Mouse (Mus musculus): ENCODE measurements around the gene Adcy1. TPM values are rescaled to one million over a fixed set of nuclear protein-coding genes. Genes with fewer than 3 reads are reported as not detected.

Adcy1 gene
- polyA plus RNA-seq, 1 experiment from 2014 or later, result 0.50 TPM

DNA sequence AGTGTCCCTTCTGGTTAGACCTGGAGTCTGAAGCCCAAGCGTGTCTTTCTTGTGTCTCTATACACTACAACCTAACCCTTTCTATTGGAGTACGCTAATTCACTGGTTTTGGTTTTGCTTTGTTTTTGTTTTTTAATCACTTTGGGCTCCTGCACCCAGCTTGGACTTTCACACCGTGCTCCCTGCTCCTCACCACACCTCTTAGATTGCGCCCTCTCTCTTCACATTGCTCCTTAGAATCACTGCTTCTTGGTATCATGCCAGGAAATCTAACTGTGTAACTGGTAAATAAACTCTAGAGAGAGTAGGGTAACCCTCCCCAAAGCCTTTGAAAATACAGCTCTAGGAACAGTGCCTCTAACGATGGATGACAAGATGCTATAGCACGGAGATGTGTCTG lies 94.9 kb downstream of the Adcy1 start:
- Histone ChIP-seq H3K9ac (no peak overlapping the region), H3K4me3 (no peak overlapping the region), H3K4me2 (no peak overlapping the region), H3K27me3 (no peaks in the 10 kb centered on the region), H3K4me1 (replicated peaks) (peaks cover 11% of the 10 kb centered on the region), H3K9me3 (replicated peaks) (no peaks in the 10 kb centered on the region), H3K36me3 (no peaks in the 10 kb centered on the region), H3K27ac (no peak overlapping the region)
- WGBS, result 86% methylated on average over 6 of the region's 6 CpGs
- no peak for ATAC-seq (replicated peaks; ENCODE audit: insufficient number of reproducible peaks, insufficient read depth, low FRiP score, low read depth)

DNA sequence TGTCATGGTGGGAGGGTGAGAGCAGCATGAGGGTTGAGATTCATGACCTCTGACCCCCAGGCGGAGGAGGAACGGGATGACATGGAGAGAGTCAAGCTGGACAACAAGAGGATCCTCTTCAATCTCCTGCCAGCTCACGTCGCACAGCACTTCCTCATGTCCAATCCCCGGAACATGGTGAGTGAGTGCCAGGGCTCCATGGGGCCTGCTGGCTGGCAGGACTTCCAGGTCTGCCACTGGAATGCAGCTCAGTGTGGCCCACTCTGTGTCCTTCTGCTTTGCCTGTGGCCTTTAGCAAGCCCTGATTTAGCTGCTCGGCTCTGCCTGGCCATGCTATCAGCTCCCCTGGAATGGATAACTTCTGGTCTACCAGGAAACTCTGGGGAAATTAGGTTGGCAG lies 96.9 kb downstream of the Adcy1 start:
- Histone ChIP-seq H3K4me3 (no peak overlapping the region), H3K4me1 (replicated peaks) (peaks cover 11% of the 10 kb centered on the region), H3K27ac (peak overlapping the region; percentile 49), H3K36me3 (no peaks in the 10 kb centered on the region), H3K27me3 (no peaks in the 10 kb centered on the region), H3K9ac (no peak overlapping the region), H3K9me3 (replicated peaks) (no peaks in the 10 kb centered on the region), H3K4me2 (no peak overlapping the region)
- 47% methylated on average over 6 of the region's 6 CpGs for WGBS
- peak; percentile 19; the same call in 1 of the 2 replicates for ATAC-seq (replicated peaks; ENCODE audit: insufficient number of reproducible peaks, insufficient read depth, low FRiP score, low read depth)

DNA sequence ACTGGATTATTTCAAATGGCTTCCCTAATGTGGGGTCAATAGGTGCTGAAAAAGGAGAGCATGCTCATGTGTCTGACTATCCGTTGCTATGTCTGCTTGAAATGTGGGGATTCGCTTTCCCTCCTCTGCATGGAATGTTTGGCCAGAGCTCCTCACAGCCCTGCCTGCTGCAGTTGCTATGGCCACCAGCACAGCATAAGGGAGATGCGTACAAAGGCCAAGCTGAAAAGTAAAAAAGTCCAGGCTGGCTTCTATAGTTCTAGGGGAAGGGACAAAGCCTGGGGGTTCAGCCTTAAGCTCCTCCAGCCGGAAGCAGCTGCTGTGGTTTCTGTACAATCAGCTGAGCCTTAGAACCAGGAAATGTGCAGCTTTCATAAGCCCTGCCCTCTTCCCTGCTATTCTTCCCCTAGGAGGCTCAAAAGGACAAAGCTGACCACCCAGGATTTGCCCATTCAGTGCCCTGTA lies 97.4 kb downstream of the Adcy1 start:
- H3K4me2 ChIP-seq, result no peak overlapping the region
- H3K9ac ChIP-seq, result no peak overlapping the region
- H3K4me1 ChIP-seq (replicated peaks), result peaks cover 11% of the 10 kb centered on the region
- H3K4me3 ChIP-seq, result no peak overlapping the region
- no peaks in the 10 kb centered on the region for H3K36me3 ChIP-seq
- H3K27ac ChIP-seq, result peak overlapping the region; percentile 49
- ATAC-seq (replicated peaks; ENCODE audit: insufficient number of reproducible peaks, insufficient read depth, low FRiP score, low read depth), result peak; percentile 44; the same call in 1 of the 2 replicates
- no peaks in the 10 kb centered on the region for H3K27me3 ChIP-seq
- WGBS, result 48% methylated on average over 4 of the region's 4 CpGs
- H3K9me3 ChIP-seq (replicated peaks), result no peaks in the 10 kb centered on the region

DNA sequence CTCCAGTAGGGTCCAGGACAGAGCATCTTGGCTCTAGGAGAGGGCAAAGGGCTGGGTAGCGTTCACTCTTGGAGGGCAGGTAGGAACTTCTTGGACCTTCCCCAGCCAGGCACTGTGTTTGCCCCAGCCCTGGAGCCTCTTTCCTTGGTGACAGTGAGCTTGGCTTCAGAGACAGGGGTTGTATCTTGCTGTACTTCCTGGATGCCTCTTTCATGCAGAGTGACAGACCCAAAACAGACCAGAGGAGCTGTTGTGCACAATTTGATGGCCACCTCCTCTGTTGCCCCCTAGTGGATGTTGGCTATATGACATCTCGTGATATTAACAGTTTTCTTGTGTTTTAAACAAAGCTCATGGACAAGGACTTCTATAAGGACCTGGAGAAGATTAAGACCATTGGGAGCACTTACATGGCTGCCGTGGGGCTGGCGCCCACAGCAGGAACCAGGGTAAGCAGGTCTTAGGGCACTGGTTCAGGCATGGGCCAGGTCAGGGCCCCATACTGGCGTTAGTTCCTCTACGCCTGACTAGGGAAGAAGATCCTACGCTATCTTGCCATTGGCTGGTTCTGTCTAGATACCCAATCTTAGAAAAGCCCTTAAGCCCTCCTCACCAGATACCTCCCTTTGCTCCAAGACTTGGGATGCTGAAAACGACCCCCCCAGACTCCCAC lies 98.3 kb downstream of the Adcy1 start:
- WGBS, result 74% methylated on average over 8 of the region's 8 CpGs
- Histone ChIP-seq H3K4me2 (no peak overlapping the region), H3K27ac (no peak overlapping the region), H3K36me3 (no peaks in the 10 kb centered on the region), H3K9ac (no peak overlapping the region), H3K9me3 (replicated peaks) (no peaks in the 10 kb centered on the region), H3K27me3 (no peaks in the 10 kb centered on the region), H3K4me3 (no peak overlapping the region), H3K4me1 (replicated peaks) (peaks cover 11% of the 10 kb centered on the region)
- ATAC-seq (replicated peaks; ENCODE audit: insufficient number of reproducible peaks, insufficient read depth, low FRiP score, low read depth), result no peak

DNA sequence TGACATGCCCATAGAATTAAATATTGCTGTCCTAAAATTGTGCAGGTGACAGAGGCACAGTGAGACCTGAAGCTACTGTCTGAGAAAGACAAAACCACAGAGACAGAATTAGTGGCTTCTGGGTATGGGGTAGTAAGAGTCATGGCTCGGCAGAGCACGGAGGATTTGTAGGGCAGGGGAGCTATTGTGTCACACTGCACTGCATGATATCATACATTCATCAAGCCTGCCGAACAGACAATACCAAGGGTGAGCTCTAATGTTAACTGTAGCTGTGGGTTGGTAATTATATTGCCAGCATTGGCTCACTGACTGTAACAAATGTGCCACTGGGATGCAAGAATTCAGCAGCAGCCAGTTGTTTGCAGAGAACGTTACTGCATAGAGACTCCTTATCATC lies 101.1 kb downstream of the Adcy1 start:
- no peaks in the 10 kb centered on the region for H3K27me3 ChIP-seq
- 65% methylated on average over 4 of the region's 4 CpGs for WGBS
- ATAC-seq (replicated peaks; ENCODE audit: insufficient number of reproducible peaks, insufficient read depth, low FRiP score, low read depth), result no peak
- H3K27ac ChIP-seq, result no peak overlapping the region
- H3K4me3 ChIP-seq, result no peak overlapping the region
- no peak overlapping the region for H3K4me2 ChIP-seq
- H3K9me3 ChIP-seq (replicated peaks), result no peaks in the 10 kb centered on the region
- no peaks in the 10 kb centered on the region for H3K36me3 ChIP-seq
- H3K9ac ChIP-seq, result no peak overlapping the region
- peaks cover 11% of the 10 kb centered on the region for H3K4me1 ChIP-seq (replicated peaks)

DNA sequence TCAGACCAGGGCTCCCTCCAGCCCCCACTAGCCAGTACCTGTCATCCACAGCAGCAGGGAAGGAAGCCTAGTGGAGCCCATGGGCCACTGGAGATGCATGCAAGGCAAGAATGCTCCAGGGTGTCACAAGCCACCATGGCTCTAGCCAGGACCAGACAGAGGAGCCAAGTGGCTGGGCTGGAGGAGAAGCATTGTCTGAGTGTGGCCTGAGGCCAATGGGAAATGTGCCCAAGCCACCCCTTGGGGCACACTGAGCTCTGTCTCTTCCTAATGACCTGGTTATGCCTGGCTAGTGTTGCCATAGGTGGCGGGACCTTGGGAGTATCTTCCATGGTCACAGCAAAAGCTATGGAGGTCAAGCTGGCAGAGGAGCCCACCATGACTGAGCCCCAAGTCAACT lies 106.4 kb downstream of the Adcy1 start:
- 88% methylated on average over 1 of the region's 1 CpGs for WGBS
- no peak overlapping the region for H3K4me3 ChIP-seq

DNA sequence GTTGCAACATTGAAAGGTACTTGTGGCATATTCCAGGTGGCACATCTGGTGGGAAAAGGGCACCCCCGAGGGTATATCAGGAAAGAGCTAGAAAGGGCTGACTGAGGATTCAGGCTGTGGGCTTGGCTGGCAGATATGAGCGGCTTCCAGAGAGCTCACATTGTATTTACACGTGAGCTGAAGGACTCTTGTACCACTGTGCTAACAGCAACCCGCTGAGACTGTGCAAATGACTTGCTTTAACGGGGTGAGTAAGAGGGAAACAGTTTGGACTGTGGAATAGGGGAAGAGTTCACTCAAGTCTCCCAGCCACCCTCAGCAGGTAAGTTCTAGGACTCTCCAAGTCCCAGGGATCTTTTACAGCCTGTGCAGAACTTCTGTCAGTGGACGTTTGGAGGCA lies 110.4 kb downstream of the Adcy1 start:
- 80% methylated on average over 6 of the region's 6 CpGs for WGBS
- H3K36me3 ChIP-seq, result no peaks in the 10 kb centered on the region
- H3K27ac ChIP-seq, result no peak overlapping the region
- H3K4me3 ChIP-seq, result no peak overlapping the region
- no peak for ATAC-seq (replicated peaks; ENCODE audit: insufficient number of reproducible peaks, insufficient read depth, low FRiP score, low read depth)
- H3K4me1 ChIP-seq (replicated peaks), result no peaks in the 10 kb centered on the region
- no peaks in the 10 kb centered on the region for H3K27me3 ChIP-seq
- no peak overlapping the region for H3K4me2 ChIP-seq
- no peak overlapping the region for H3K9ac ChIP-seq
- H3K9me3 ChIP-seq (replicated peaks), result no peaks in the 10 kb centered on the region

More for the DNA sequence above, 106.4 kb downstream of the Adcy1 start:
- H3K4me1 ChIP-seq (replicated peaks), result no peaks in the 10 kb centered on the region
- H3K9me3 ChIP-seq (replicated peaks), result no peaks in the 10 kb centered on the region
- H3K27ac ChIP-seq, result no peak overlapping the region
- no peaks in the 10 kb centered on the region for H3K36me3 ChIP-seq
- H3K4me2 ChIP-seq, result no peak overlapping the region
- no peak for ATAC-seq (replicated peaks; ENCODE audit: insufficient number of reproducible peaks, insufficient read depth, low FRiP score, low read depth)
- no peaks in the 10 kb centered on the region for H3K27me3 ChIP-seq
- H3K9ac ChIP-seq, result no peak overlapping the region

DNA sequence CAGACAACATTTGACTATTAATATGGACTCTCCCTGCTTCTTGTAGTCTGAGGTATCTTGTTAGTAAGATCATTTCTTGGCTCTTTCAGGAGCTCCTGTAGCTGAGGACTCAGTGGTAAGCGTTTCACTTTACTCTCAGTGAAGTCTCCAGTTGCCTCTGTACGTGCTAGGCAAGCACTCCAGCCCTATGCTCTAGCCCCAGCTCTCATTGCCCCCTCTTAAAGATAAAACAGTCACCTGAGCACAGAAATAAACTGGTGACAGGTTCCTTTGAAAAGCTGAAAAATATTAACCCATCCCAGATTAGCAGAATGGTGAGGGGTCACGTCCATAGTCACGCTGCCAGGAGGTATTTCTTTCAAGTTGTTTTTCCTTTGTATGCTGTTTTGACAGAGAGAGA lies 115.4 kb downstream of the Adcy1 start:
- no peaks in the 10 kb centered on the region for H3K9me3 ChIP-seq (replicated peaks)
- H3K27me3 ChIP-seq, result no peaks in the 10 kb centered on the region
- no peak overlapping the region for H3K27ac ChIP-seq
- no peaks in the 10 kb centered on the region for H3K4me1 ChIP-seq (replicated peaks)
- no peak overlapping the region for H3K9ac ChIP-seq
- H3K4me2 ChIP-seq, result no peak overlapping the region
- WGBS, result 46% methylated on average over 4 of the region's 4 CpGs
- ATAC-seq (replicated peaks; ENCODE audit: insufficient number of reproducible peaks, insufficient read depth, low FRiP score, low read depth), result no peak
- no peaks in the 10 kb centered on the region for H3K36me3 ChIP-seq
- H3K4me3 ChIP-seq, result no peak overlapping the region

DNA sequence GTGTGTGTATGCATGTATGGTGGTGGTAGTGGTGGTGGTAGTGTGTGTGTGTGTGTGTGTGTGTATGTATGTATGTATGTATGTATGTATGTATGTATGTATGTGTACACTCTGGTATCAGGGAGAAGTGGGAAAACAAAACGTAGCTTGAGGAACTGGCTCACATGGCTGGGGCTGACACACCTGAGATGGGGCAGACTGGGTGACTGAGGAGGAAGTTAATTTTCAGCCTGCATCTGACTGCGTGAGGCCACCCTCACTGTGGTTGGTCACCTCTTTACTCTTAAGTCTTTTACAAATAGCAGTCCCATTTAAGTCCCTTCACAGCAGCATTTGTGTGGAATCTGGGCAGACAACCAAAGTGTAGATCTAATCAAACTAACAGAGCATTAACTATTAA lies 116.0 kb downstream of the Adcy1 start:
- no peak overlapping the region for H3K9ac ChIP-seq
- no peak for ATAC-seq (replicated peaks; ENCODE audit: insufficient number of reproducible peaks, insufficient read depth, low FRiP score, low read depth)
- 70% methylated on average over 2 of the region's 2 CpGs for WGBS

DNA sequence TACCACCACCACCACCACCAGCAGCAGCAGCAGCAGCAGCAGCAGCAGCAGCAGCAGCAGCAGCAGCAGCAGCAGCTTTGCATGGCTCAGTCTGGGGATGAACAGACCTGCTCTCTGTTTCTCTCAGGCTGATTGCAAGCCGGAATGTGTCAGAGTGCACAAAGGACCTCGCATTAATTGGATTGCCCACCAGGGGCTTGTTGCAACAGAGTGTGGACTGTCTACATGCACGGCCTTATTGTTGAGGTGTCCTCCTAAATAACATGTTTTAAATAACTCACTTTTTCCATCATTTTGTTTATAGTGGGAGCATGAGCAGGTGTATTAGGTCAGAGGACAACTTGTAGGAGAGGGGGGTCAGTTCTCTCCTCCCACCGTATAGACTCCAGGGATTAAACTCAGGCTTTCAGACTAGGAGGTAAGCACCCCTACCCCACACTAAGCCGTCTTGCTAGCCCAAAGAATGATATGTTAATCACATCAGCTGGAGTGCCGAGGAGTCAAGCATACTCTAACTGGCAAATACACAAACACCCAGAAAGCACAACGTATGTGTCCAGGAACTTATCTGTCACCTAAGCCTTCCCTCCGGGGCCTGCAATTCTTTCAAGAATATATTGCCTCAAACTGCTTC lies 119.2 kb downstream of the Adcy1 start:
- 49% methylated on average over 8 of the region's 8 CpGs for WGBS
- no peak overlapping the region for H3K4me2 ChIP-seq
- H3K27ac ChIP-seq, result no peak overlapping the region
- H3K4me3 ChIP-seq, result no peak overlapping the region
- no peaks in the 10 kb centered on the region for H3K27me3 ChIP-seq
- no peak overlapping the region for H3K9ac ChIP-seq
- H3K4me1 ChIP-seq (replicated peaks), result peaks cover 6% of the 10 kb centered on the region; the same call in 1 of the 2 replicates
- H3K36me3 ChIP-seq, result no peaks in the 10 kb centered on the region
- no peak for ATAC-seq (replicated peaks; ENCODE audit: insufficient number of reproducible peaks, insufficient read depth, low FRiP score, low read depth)
- no peaks in the 10 kb centered on the region for H3K9me3 ChIP-seq (replicated peaks)

More for the DNA sequence above, 116.0 kb downstream of the Adcy1 start:
- Histone ChIP-seq H3K4me1 (replicated peaks) (no peaks in the 10 kb centered on the region), H3K4me2 (no peak overlapping the region), H3K27me3 (no peaks in the 10 kb centered on the region), H3K36me3 (no peaks in the 10 kb centered on the region), H3K27ac (no peak overlapping the region), H3K9me3 (replicated peaks) (no peaks in the 10 kb centered on the region), H3K4me3 (no peak overlapping the region)

DNA sequence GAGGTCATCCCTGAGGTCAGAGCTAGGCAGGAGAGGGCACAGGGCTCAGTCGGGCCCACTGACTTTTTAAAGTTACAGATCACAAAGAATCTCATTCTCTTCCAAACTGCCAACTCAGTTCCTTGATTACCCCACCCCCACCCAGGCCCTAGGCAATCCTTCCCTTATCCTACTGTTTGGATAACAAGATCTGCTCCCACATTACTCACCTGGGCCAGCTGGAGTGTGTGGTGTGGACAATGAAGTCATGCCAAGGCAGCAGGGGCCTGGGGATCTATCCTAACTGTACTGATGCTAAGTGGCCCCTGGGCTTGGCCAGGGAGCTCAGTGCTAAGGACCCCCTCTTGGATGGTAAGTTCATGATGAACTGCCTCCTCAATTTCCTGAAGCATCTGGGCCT lies 121.1 kb downstream of the Adcy1 start:
- no peaks in the 10 kb centered on the region for H3K27me3 ChIP-seq
- 62% methylated on average over 1 of the region's 1 CpGs for WGBS
- no peak overlapping the region for H3K4me3 ChIP-seq
- no peaks in the 10 kb centered on the region for H3K9me3 ChIP-seq (replicated peaks)
- no peak for ATAC-seq (replicated peaks; ENCODE audit: insufficient number of reproducible peaks, insufficient read depth, low FRiP score, low read depth)
- no peak overlapping the region for H3K27ac ChIP-seq
- peaks cover 6% of the 10 kb centered on the region; the same call in 1 of the 2 replicates for H3K4me1 ChIP-seq (replicated peaks)
- no peaks in the 10 kb centered on the region for H3K36me3 ChIP-seq
- no peak overlapping the region for H3K4me2 ChIP-seq
- H3K9ac ChIP-seq, result no peak overlapping the region

DNA sequence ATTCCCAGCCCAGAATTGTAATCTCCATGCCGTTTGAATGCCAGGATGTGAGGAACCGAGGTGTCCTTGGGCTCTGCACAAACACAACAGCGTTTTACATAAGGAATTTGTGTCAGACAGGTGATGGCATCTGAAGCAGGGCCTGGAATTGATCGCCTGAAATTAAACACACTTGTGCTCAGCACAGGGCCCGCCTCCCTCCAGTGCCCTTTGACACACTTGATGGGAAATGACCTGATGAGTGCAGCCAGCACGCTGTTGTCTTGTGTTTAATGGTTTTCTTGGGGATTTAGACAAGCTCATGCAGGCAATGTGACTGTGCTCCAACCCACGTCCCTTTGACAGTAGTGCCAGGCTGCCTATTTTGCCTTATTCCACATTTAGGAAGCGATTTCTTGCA lies 124.2 kb downstream of the Adcy1 start:
- no peak overlapping the region for H3K4me2 ChIP-seq
- no peak overlapping the region for H3K9ac ChIP-seq
- H3K9me3 ChIP-seq (replicated peaks), result no peaks in the 10 kb centered on the region
- no peak for ATAC-seq (replicated peaks; ENCODE audit: insufficient number of reproducible peaks, insufficient read depth, low FRiP score, low read depth)
- no peaks in the 10 kb centered on the region for H3K27me3 ChIP-seq
- H3K4me1 ChIP-seq (replicated peaks), result peaks cover 9% of the 10 kb centered on the region
- no peak overlapping the region for H3K27ac ChIP-seq
- H3K36me3 ChIP-seq, result no peaks in the 10 kb centered on the region
- 66% methylated on average over 8 of the region's 8 CpGs for whole genome bisulfite sequencing
- H3K4me3 ChIP-seq, result no peak overlapping the region

All from heart, embryonic 15.5 days (tissue).